Mouse (Mus musculus) urinary bladder, adult 2 months (tissue): ENCODE data around the gene Sec14l2. TPM values are rescaled to one million over a fixed set of nuclear protein-coding genes. Genes with fewer than 3 reads are reported as not detected.

ENCODE experiments used
- DNase-seq: peaks from one replicate; pipeline ENCODE4 v3.0.0; 2022; ENCODE audit warnings: low spot score
- polyA plus RNA-seq: library from polyadenylated mRNA; depleted of rRNA; stranded (reverse); fragments of >200 nt; gene quantifications from 2 replicates; pipeline ENCODE4 v1.2.3, GENCODE M21; 2012; rRNA removed

Sec14l2 gene
- polyA plus RNA-seq, 1 experiment: 1.4 TPM

- peak; percentile 38 for DNase-seq
Observed at GRCm38 (mm10) chr11:4053586-4053985, 69.6 kb downstream of the Sec14l2 start.

- DNase-seq: no peak
Observed at GRCm38 (mm10) chr11:4048438-4048837, 74.8 kb downstream of the Sec14l2 start.

DNA sequence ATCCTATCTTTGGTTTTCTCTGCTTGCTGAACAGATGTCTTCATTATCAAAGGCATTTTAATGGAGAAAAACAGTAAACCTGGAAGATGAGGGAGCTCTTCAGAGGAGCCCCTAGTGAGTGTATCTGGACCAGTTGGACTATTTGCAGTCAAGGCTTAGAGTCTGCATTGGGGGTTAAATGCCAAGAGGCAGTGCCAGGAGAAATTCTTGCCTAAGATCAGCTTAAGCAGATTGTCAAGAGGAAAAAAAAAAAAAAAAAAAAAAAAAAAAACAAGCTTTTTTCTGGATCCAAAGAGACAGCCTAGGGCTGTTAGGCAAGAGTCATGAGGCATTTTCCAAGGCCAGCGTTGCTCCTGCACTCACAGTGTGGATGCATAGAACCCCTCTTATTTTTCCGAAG lies 75.4 kb downstream of the Sec14l2 start:
- DNase-seq: no peak

Other genes starting within 250 kb of the Sec14l2 start
- gene 4921536K21Rik, start 228.3 kb downstream of the Sec14l2 start, polyA plus RNA-seq: 0.25 and 0.34 TPM in 2 replicates
- 2.5 and 3.0 TPM in 2 replicates for gene Dusp18, start 228.2 kb downstream of the Sec14l2 start, polyA plus RNA-seq
- 10.4 and 13.0 TPM in 2 replicates for gene Slc35e4, start 208.8 kb downstream of the Sec14l2 start, polyA plus RNA-seq
- 101 and 110 TPM in 2 replicates for gene Tcn2, start 191.3 kb downstream of the Sec14l2 start, polyA plus RNA-seq
- gene Pes1, start 159.4 kb downstream of the Sec14l2 start, polyA plus RNA-seq: 42.4 and 43.1 TPM in 2 replicates
- gene 4930556J24Rik, start 146.6 kb downstream of the Sec14l2 start, polyA plus RNA-seq: 0.04 TPM in 1 of 2 replicates, not detected in the other
- 5.5 and 6.9 TPM in 2 replicates for gene Gal3st1, start 139.8 kb downstream of the Sec14l2 start, polyA plus RNA-seq
- gene Sec14l4, start 92.0 kb downstream of the Sec14l2 start, polyA plus RNA-seq: 0.15 and 0.21 TPM in 2 replicates
- not detected in 2 replicates for gene Sec14l3, start 58.6 kb downstream of the Sec14l2 start, polyA plus RNA-seq
- gene Mtfp1, start 28.0 kb downstream of the Sec14l2 start, polyA plus RNA-seq: 3.4 and 4.1 TPM in 2 replicates
- 31.5 and 34.4 TPM in 2 replicates for gene Rnf215, start 11.8 kb upstream of the Sec14l2 start, polyA plus RNA-seq
- 13.8 and 14.2 TPM in 2 replicates for gene Ccdc157, start 36.9 kb upstream of the Sec14l2 start, polyA plus RNA-seq
- gene Sf3a1, start 36.9 kb upstream of the Sec14l2 start, polyA plus RNA-seq: 21.6 and 28.5 TPM in 2 replicates
- gene Tbc1d10a, start 63.4 kb upstream of the Sec14l2 start, polyA plus RNA-seq: 92.5 and 137 TPM in 2 replicates
- 19.7 and 19.8 TPM in 2 replicates for gene Castor1, start 94.8 kb upstream of the Sec14l2 start, polyA plus RNA-seq
- gene Osm, start 113.0 kb upstream of the Sec14l2 start, polyA plus RNA-seq: 0.28 and 0.39 TPM in 2 replicates
- gene Lif, start 134.1 kb upstream of the Sec14l2 start, polyA plus RNA-seq: 2.5 and 2.8 TPM in 2 replicates